Mouse (Mus musculus): ENCODE results near the gene Zfp704.

DNA sequence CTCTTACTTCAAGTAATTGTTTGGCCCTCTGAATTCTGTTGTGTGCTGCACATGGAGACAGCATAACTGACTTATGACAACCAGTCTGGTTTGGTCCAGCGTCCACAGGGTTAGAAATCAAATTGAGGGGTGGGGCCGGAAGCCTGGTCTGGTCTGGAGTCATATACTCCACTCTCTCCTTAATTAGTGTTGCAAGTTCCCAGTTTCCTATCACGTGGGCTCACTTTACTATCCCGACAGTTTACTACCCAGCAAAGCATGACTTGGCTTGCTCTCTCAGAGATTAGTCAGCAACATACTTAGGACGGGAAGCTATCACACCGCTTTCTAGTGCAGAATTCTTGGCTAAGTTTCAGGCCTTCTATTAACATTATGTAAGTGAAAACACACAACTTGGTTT, 36.3 kb downstream of the Zfp704 start:
- TF ChIP-seq CTCF (IDR thresholded peaks at IDR 0.05 in 2 of 3, conservative IDR thresholded peaks at IDR 0.05 in 1 of 3; ENCODE audit: control insufficient read depth in 1 of 3, insufficient read depth in 1 of 3, low read depth in 2 of 3, low read length in 3 of 3, poor library complexity in 1 of 3, severe bottlenecking in 1 of 3) (no peak), ZMIZ1 (IDR thresholded peaks at IDR 0.05; ENCODE audit: low read depth, low read length) (no peak), MAX (IDR thresholded peaks at IDR 0.05; ENCODE audit: low read length) (no peak)

All from MEL (cell line).